Mouse (Mus musculus): Measurements from ENCODE around the gene Numbl.

- TF ChIP-seq CTCF (IDR thresholded peaks at IDR 0.05; ENCODE audit: low read depth) = no peak
- TF ChIP-seq EP300 (optimal IDR thresholded peaks at IDR 0.05) = no peak
Observed at GRCm38 (mm10) chr7:27264761-27265160, 6.5 kb downstream of the Numbl start.
